Mouse (Mus musculus) testis, adult 2 months (tissue): Measurements from ENCODE around the gene Crispld2.

Experiments
- CTCF ChIP-seq: fragments of 200-500 bp; IDR thresholded peaks from 2 replicates; pipeline ENCODE4 v1.5.1; 2012; ENCODE audit warnings: low read depth, mild to moderate bottlenecking, inconsistent platforms, low read length, moderate library complexity; ENCODE audit not compliant: control insufficient read depth, insufficient read depth, insufficient replicate concordance
- POLR2A ChIP-seq: fragments of 200-500 bp; IDR thresholded peaks from 2 replicates; pipeline ENCODE4 v1.6.1; 2012; ENCODE audit warnings: low read depth, mild to moderate bottlenecking, inconsistent platforms, low read length, moderate library complexity; ENCODE audit not compliant: control insufficient read depth

DNA sequence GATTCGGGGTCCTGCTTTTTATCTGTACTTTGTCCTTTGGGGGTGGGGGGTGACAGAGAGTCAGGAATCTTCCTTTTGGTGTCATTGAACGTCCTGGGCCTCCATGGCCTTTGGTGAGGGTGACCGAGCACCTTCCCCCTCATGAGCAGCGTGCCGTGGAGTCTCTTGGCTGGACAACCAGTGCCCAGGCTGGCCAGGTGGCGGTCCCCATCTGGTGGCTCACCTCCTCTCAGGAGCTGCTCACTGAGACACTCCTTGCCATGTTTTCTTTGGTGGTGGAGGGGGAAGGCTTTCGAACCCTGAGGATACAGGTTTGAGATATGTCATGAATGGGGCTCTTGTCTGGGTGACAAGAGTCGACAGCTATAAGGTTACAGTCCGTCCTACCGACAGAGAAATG, 58.1 kb downstream of the Crispld2 start:
- TF ChIP-seq POLR2A, result no peak
- no peak for TF ChIP-seq CTCF
